Mouse (Mus musculus) bone marrow, adult 2 months (tissue): ENCODE results near the gene Iah1.

Source experiments
- CTCF ChIP-seq: fragments of 200-500 bp; IDR thresholded peaks from 2 replicates; pipeline ENCODE4 v1.5.1; 2011; ENCODE audit warnings: low read length, control low read depth; ENCODE audit not compliant: control insufficient read depth, insufficient read depth
- POLR2A ChIP-seq: fragments of 200-500 bp; IDR thresholded peaks from 2 replicates; pipeline ENCODE4 v1.6.1; 2011; ENCODE audit warnings: low read depth, mild to moderate bottlenecking, control low read depth, low read length, borderline replicate concordance; ENCODE audit not compliant: control insufficient read depth

GRCm38 (mm10) chr12:21337171-21337570 lies 21.0 kb downstream of the Iah1 start:
- TF ChIP-seq POLR2A (no peak), CTCF (no peak)
